In genomic region chr5:140640812-140641211, GRCm38 (mm10) we compare ENCODE assay signal across 9 mouse cellular contexts. TPM values are rescaled to one million over a fixed set of nuclear protein-coding genes. Genes with fewer than 3 reads are reported as not detected.
DNase-seq lines count a peak whose midpoint lies in the region; ATAC-seq lines count a peak whose summit lies in the region.
"Had no signal": no experiment of that assay in that cellular context is flagged by ENCODE, and none has a peak within 500 bp of the region (broad histone marks: within the 10 kb centered on the region; RNA-seq: fewer than 3 reads in every experiment).

No protein-coding gene starts in this region.

- peaks cover 5% of the 10 kb centered on the region for H3K36me3 ChIP-seq in heart, embryonic 15.5 days
- peaks cover 66% of the 10 kb centered on the region for H3K36me3 ChIP-seq in midbrain, embryonic 13.5 days
- H3K36me3 ChIP-seq in midbrain, embryonic 11.5 days (ENCODE audit: control insufficient read depth, insufficient read depth, low read length): peaks cover 10% of the 10 kb centered on the region
- peaks cover 64% of the 10 kb centered on the region for H3K36me3 ChIP-seq in embryonic facial prominence, embryonic 14.5 days (ENCODE audit: control insufficient read depth, insufficient read depth, low read length)
- peaks cover 22% of the 10 kb centered on the region for H3K36me3 ChIP-seq in neural tube, embryonic 15.5 days

- H3K27me3 ChIP-seq in heart, embryonic 15.5 days: no peaks in the 10 kb centered on the region
- H3K27me3 ChIP-seq in midbrain, embryonic 13.5 days: no peaks in the 10 kb centered on the region
- no peaks in the 10 kb centered on the region for H3K27me3 ChIP-seq in midbrain, embryonic 11.5 days (ENCODE audit: control insufficient read depth, insufficient read depth, low read length)
- no peaks in the 10 kb centered on the region for H3K27me3 ChIP-seq in embryonic facial prominence, embryonic 14.5 days (replicated peaks; ENCODE audit: control insufficient read depth, insufficient read depth, low read length)
- H3K27me3 ChIP-seq in neural tube, embryonic 15.5 days (replicated peaks): no peaks in the 10 kb centered on the region

- no peak overlapping the region for H3K9ac ChIP-seq in heart, embryonic 15.5 days
- no peak overlapping the region for H3K9ac ChIP-seq in midbrain, embryonic 13.5 days (replicated peaks)
- H3K9ac ChIP-seq in midbrain, embryonic 11.5 days (ENCODE audit: low read length): no peak overlapping the region
- 0 out of 2 replicates have a peak overlapping the region, but pooled peaks have one; percentile 31 for H3K9ac ChIP-seq in embryonic facial prominence, embryonic 14.5 days (ENCODE audit: low read depth, low read length)
- no peak overlapping the region for H3K9ac ChIP-seq in neural tube, embryonic 15.5 days (replicated peaks)

- no peak overlapping the region for H3K4me2 ChIP-seq in heart, embryonic 15.5 days
- no peak overlapping the region for H3K4me2 ChIP-seq in midbrain, embryonic 13.5 days (replicated peaks)
- H3K4me2 ChIP-seq in midbrain, embryonic 11.5 days: no peak overlapping the region
- peak overlapping the region; percentile 46 for H3K4me2 ChIP-seq in embryonic facial prominence, embryonic 14.5 days (ENCODE audit: low read depth, low read length)
- no peak overlapping the region for H3K4me2 ChIP-seq in neural tube, embryonic 15.5 days

- 67% methylated on average over 2 of the region's 2 CpGs for WGBS in heart, embryonic 15.5 days
- WGBS in midbrain, embryonic 13.5 days: 90% methylated on average over 2 of the region's 2 CpGs
- 83% methylated on average over 2 of the region's 2 CpGs for WGBS in midbrain, embryonic 11.5 days
- 71% methylated on average over 2 of the region's 2 CpGs for WGBS in embryonic facial prominence, embryonic 14.5 days
- WGBS in neural tube, embryonic 15.5 days: 49% methylated on average over 2 of the region's 2 CpGs

- no peak for DNase-seq in heart, adult 18-20 months
- DNase-seq in midbrain, embryonic 11.5 days (ENCODE audit: low spot score, missing footprints): no peak
- DNase-seq in embryonic facial prominence, embryonic 14.5 days (ENCODE audit: low spot score): no peak
- no peak for DNase-seq in embryo, embryonic 10.5 days (ENCODE audit: low spot score)
- DNase-seq in adrenal gland, adult (ENCODE audit: inconsistent age in 2 of 2, low spot score in 1 of 2): no peak

- no peaks in the 10 kb centered on the region for H3K9me3 ChIP-seq in heart, embryonic 15.5 days (replicated peaks)
- no peaks in the 10 kb centered on the region for H3K9me3 ChIP-seq in midbrain, embryonic 13.5 days
- no peaks in the 10 kb centered on the region for H3K9me3 ChIP-seq in midbrain, embryonic 11.5 days (ENCODE audit: control insufficient read depth, low read length)
- H3K9me3 ChIP-seq in embryonic facial prominence, embryonic 14.5 days (ENCODE audit: control insufficient read depth, low read length): no peaks in the 10 kb centered on the region
- no peaks in the 10 kb centered on the region for H3K9me3 ChIP-seq in neural tube, embryonic 15.5 days (replicated peaks)

- peaks cover 65% of the 10 kb centered on the region for H3K4me1 ChIP-seq in heart, embryonic 15.5 days (replicated peaks)
- peaks cover 77% of the 10 kb centered on the region for H3K4me1 ChIP-seq in midbrain, embryonic 13.5 days (replicated peaks)
- peaks cover 5% of the 10 kb centered on the region; the same call in 1 of the 2 replicates for H3K4me1 ChIP-seq in midbrain, embryonic 11.5 days (ENCODE audit: control insufficient read depth, insufficient read depth, low read length)
- H3K4me1 ChIP-seq in embryonic facial prominence, embryonic 14.5 days (ENCODE audit: control insufficient read depth, insufficient read depth, low read length): peaks cover 24% of the 10 kb centered on the region
- H3K4me1 ChIP-seq in neural tube, embryonic 15.5 days: peaks cover 84% of the 10 kb centered on the region

- H3K4me3 ChIP-seq in heart, embryonic 15.5 days: no peak overlapping the region
- H3K4me3 ChIP-seq in midbrain, embryonic 13.5 days (replicated peaks): no peak overlapping the region
- no peak overlapping the region for H3K4me3 ChIP-seq in midbrain, embryonic 11.5 days (ENCODE audit: low read depth, low read length)
- H3K4me3 ChIP-seq in embryonic facial prominence, embryonic 14.5 days (ENCODE audit: low read depth, low read length): no peak overlapping the region
- H3K4me3 ChIP-seq in neural tube, embryonic 15.5 days (replicated peaks): no peak overlapping the region

- peak overlapping the region; percentile 70; the same call in 1 of the 2 replicates for H3K27ac ChIP-seq in heart, embryonic 15.5 days
- no peak overlapping the region for H3K27ac ChIP-seq in midbrain, embryonic 13.5 days
- H3K27ac ChIP-seq in midbrain, embryonic 11.5 days (ENCODE audit: low read depth, low read length): no peak overlapping the region
- peak overlapping the region; percentile 87 for H3K27ac ChIP-seq in embryonic facial prominence, embryonic 14.5 days (replicated peaks; ENCODE audit: low read depth, low read length)
- peak overlapping the region; percentile 42 for H3K27ac ChIP-seq in neural tube, embryonic 15.5 days (replicated peaks)

- ATAC-seq in heart, embryonic 15.5 days (replicated peaks; ENCODE audit: insufficient number of reproducible peaks, insufficient read depth, low FRiP score, low read depth): no peak
- peak; percentile 9 for ATAC-seq in midbrain, embryonic 13.5 days
- no peak for ATAC-seq in midbrain, embryonic 11.5 days (ENCODE audit: low FRiP score)
- peak; percentile 4; the same call in 1 of the 2 replicates for ATAC-seq in embryonic facial prominence, embryonic 14.5 days (ENCODE audit: low read depth)
- no peak for ATAC-seq in neural tube, embryonic 15.5 days (ENCODE audit: low FRiP score)
- ATAC-seq: inflammation-experienced regulatory T-cells, adult 6 months had no signal

RNA-seq across cellular contexts. Expression of gene Ttyh3, which starts 8.0 kb away (rescaled TPM):
- polyA plus RNA-seq in heart, embryonic 15.5 days (2015; fragmentation: Nextera tagmentation; extraction: Ambion mirVana): 20.3 and 28.9 TPM in 2 replicates
- 1 to 10 TPM; 7.6 to 7.7 TPM for total RNA-seq in heart, adult 18-20 months (2021)
- 53.6 and 76.6 TPM in 2 replicates for polyA plus RNA-seq in midbrain, embryonic 13.5 days (2015; fragmentation: Nextera tagmentation; extraction: Ambion mirVana)
- 42.9 and 46.4 TPM in 2 replicates for polyA plus RNA-seq in midbrain, embryonic 11.5 days (2014; fragmentation: Nextera tagmentation; extraction: Ambion mirVana)
- 47.5 and 50.5 TPM in 2 replicates for polyA plus RNA-seq in embryonic facial prominence, embryonic 14.5 days (2014; fragmentation: Nextera tagmentation; extraction: Ambion mirVana)
- polyA plus RNA-seq in neural tube, embryonic 15.5 days (2015; fragmentation: Nextera tagmentation; extraction: Ambion mirVana): 58.8 and 63.9 TPM in 2 replicates

RNA-seq across cellular contexts. Expression of gene Lfng, which starts 33.7 kb away (rescaled TPM):
- polyA plus RNA-seq in heart, embryonic 15.5 days (2015; fragmentation: Nextera tagmentation; extraction: Ambion mirVana): 5.0 and 7.9 TPM in 2 replicates
- total RNA-seq in heart, adult 18-20 months (2021): 1 to 10 TPM; 6.7 to 9.9 TPM
- 25.0 and 25.7 TPM in 2 replicates for polyA plus RNA-seq in midbrain, embryonic 13.5 days (2015; fragmentation: Nextera tagmentation; extraction: Ambion mirVana)
- 38.3 and 40.5 TPM in 2 replicates for polyA plus RNA-seq in midbrain, embryonic 11.5 days (2014; fragmentation: Nextera tagmentation; extraction: Ambion mirVana)
- polyA plus RNA-seq in embryonic facial prominence, embryonic 14.5 days (2014; fragmentation: Nextera tagmentation; extraction: Ambion mirVana): 24.6 and 27.9 TPM in 2 replicates
- polyA plus RNA-seq in neural tube, embryonic 15.5 days (2015; fragmentation: Nextera tagmentation; extraction: Ambion mirVana): 16.7 and 19.4 TPM in 2 replicates

Comparison
In these comparisons a context has a peak if more than half of its experiments do, and no peak if none do; other contexts are left out.
1. ATAC-seq: peak in midbrain, embryonic 13.5 days (single experiment) and embryonic facial prominence, embryonic 14.5 days (single experiment); none in heart, embryonic 15.5 days (single experiment), midbrain, embryonic 11.5 days (single experiment) and neural tube, embryonic 15.5 days (single experiment).
2. H3K27ac ChIP-seq: peak in heart, embryonic 15.5 days (single experiment), embryonic facial prominence, embryonic 14.5 days (single experiment) and neural tube, embryonic 15.5 days (single experiment); none in midbrain, embryonic 13.5 days (single experiment) and midbrain, embryonic 11.5 days (single experiment).